Mouse (Mus musculus): ENCODE results near the gene Ftl1.

DNA sequence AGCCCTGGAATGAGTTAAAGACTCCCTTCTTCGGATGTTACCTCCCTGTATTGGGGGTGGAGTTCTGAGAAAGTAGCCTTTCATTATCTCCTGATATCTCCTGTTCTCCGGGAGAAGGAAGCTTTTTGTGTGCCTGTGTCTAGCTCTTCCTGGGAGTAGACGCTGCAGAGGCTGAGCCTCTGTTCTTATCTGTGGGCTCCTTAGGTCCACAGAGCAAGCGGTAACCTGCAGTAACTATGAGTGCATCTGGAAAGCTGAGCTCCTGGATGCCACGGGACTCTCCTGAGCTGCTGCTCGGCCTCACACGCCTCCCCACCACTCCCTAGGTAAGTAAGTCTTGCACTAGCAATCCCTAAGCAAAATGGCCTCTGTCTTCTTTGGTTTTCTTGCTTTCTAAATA is 26.5 kb upstream of the Ftl1 start:
- TF ChIP-seq GATA1 (IDR thresholded peaks at IDR 0.05; ENCODE audit: borderline replicate concordance, low read length) (no peak), FLI1 (IDR thresholded peaks at IDR 0.05; ENCODE audit: low read length) (no peak)
